Mouse (Mus musculus): ENCODE measurements around the gene Zfp398.

Zfp398 gene

DNA sequence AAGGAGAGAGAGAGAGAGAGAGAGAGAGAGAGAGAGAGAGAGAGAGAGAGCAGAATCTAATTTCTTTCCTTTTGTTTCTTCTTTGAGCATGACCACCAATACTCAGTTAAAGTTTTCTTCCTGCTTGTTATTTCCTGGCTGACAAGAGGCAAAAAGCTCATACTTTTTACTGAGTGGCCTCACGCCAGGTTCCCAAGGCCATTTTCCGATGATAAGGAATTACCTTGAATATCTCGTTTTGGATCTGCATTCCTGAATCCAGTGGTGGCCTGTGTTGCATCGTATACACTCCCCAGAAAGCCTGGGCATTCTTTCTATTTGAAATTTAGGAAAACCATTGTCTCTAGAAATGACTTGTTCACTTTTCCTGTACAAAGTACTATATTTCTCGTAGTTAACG is 64.0 kb downstream of the Zfp398 start:
- no peak for DNase-seq (ENCODE audit: low read depth, low spot score)

DNA sequence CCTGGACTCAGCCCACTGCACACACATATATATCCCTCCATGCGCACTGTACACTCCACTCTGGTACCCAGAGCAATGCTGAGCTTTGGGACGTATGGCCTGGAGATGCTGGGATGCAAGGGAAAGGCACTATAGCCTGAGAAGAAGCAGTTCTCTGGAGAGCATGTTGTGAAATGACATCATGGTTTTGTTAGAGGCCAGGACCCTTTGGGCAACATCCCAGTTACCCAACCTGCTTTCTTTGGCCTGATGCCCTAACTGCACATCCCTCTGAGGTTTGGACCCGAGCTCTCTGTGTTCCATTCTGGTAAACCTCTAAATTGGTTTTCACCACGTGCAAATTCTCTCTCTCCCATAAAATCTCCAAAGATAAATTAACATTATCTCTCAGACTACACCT is 68.1 kb downstream of the Zfp398 start:
- DNase-seq (ENCODE audit: low read depth, low spot score), result no peak

DNA sequence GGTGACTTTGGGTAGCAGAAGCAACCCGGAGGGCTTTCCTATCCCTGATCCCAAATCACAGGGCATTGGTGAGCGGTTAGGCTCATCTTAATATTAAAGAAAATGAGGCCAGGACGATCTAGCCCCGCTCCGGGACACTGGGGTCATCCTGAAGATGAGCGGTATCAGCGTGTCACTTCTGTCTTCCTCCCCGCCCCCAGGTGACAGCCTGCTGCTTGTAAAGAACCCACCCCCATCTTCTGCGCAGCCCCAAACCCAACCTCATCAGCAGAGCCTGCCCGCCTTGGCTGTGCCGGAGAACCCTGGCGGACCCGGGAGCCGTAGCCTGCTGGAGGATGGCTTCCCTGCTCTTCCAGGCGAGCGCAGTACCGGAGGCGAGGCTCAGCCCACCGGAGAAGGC is 68.9 kb downstream of the Zfp398 start:
- no peak for DNase-seq (ENCODE audit: low read depth, low spot score)

DNA sequence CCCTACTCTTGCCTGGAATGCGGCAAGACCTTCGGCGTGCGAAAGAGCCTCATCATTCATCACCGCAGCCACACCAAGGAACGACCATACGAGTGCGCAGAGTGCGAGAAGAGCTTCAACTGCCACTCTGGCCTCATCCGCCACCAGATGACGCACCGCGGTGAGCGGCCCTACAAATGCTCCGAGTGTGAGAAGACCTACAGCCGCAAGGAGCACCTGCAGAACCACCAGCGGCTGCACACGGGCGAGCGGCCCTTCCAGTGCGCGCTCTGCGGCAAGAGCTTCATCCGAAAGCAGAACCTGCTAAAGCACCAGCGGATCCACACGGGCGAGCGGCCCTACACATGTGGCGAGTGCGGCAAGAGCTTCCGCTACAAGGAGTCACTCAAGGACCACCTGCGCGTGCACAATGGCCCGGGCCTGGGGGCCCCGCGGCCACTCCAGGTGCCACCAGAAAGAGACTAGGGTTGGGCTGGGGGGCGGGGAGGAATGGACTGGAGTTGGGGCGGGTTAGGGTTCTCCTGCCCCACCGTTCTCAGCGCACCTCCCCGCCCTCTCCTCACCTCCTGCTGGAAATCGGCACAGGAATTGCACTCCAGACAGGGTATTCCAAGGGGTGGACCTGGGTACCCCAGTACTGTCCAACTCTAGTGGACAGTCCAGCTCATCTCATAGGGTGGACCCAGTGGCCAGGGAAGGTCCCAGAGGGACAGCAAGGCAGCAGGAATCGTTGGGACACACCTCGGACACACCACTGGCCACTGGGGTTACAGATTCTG is 69.6 kb downstream of the Zfp398 start:
- DNase-seq (ENCODE audit: low read depth, low spot score), result no peak

DNA sequence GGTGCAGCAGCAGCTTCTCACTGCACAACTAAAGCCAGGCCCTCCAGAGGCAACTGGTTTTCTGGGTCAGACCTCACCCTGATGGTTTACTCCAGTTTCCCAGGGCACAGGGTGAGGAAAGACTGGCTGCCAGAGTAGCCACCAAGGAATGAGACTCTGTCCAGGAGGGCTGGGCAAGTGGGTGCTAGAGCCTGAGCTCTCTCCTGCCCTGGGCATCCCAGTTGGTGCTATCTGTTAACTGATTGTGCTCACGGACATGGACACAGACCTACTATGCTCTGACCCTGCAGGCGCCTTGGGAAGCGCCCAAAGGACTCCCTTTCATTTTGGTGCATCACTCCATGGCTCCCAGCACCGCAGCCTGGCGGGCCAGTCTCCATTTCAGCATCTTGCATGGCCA is 70.9 kb downstream of the Zfp398 start:
- no peak for DNase-seq (ENCODE audit: low read depth, low spot score)

DNA sequence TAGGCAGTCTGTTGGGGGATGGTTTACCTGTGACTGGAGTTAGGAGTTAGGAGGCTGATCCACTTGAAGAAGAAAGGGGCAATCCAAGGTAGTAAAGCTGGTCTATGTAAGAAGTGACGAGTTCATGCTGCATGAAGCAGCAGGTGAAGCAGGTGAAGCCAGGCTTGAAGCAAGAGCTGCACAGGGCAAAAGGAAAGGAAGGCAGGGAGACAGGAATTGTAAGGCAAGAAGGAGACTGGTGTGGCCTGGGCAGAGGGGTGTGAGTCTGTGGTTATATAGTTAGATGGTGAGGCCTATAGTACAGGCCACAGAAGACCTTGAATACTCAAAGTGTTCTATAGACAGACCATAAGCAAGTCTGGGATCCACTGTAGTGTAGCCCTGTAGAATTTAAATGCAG is 73.5 kb downstream of the Zfp398 start:
- DNase-seq (ENCODE audit: low read depth, low spot score), result no peak

DNA sequence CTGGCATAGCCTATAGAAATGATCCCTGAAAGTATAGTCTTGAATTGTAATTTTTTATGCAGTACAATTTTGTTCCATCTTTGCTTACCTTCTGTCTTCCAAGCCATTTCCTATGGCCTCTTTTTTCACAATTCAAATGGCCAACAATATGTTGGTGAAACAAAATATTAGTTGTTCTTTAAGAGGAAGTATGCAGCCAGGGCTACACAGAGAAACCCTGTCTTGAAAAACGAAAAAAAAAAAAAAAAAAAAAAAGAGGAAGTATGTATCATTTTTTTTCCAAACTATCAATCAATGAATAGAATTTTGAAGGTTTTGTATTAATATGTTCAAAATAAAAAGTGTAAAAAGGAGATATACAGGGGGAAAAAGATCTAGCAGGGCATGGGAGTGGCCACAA is 76.2 kb downstream of the Zfp398 start:
- DNase-seq (ENCODE audit: low read depth, low spot score), result no peak

DNA sequence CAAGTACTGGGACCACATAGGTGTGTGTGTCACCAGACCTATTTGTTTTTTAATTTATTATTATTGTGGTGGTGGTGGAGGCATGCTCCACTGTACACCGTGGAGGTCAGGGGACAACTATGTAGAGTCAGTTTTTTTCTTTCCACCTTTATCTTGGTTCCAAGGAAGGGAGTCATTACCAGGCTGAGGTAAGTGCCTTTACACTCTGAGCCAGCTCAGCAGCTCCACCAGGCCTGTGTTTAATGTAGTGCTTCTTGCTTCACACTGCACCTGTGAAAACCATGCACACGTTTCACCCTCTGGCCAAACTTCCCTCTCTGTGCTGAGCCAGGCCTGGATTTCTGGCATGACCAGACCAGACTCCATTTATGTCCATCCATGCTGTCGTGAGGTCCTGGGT is 77.5 kb downstream of the Zfp398 start:
- DNase-seq (ENCODE audit: low read depth, low spot score), result no peak

DNA sequence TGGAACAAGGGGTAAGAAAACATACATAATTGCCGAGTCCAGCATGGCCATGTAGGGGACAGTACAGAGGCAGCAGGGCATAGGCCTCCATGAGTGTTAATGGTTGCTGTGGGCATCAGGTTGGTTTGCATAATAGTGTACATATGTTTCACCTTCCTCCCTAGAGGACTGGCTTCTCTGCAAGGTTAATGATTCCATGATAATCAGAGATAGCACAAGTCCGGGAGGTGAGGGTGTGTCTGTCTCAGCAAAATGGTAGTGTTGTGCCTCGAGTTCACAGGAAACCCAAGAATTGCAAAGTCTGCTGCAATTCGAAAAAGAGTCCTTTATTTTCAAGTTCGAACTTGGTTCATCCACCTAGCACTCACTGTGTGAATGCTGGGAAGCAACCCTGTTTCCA is 81.6 kb downstream of the Zfp398 start:
- DNase-seq (ENCODE audit: low read depth, low spot score), result no peak

DNA sequence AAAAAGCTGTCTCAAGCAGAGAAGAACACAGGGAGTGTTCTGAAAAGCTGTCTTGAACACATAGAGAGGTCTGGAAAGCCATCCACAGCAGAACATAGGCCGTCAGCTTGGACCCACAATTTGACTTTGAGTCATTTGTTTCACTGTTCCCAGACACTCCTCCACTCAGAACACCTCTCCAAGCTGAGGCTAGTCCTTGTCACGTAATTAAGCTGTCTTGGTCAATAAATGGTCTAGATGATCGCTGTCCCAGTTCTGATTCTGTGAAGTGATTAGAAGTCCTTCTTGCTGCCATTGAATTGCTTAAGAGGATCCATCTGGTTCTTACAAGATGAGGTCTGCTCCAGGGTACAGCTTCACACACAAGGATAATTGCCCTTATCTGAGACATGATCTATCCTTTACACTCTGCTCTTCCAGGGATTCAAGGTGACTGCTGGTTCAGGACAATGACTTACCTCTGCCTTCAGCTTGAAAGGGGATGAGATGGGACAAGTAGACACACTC is 83.4 kb downstream of the Zfp398 start:
- no peak for DNase-seq (ENCODE audit: low read depth, low spot score)

DNA sequence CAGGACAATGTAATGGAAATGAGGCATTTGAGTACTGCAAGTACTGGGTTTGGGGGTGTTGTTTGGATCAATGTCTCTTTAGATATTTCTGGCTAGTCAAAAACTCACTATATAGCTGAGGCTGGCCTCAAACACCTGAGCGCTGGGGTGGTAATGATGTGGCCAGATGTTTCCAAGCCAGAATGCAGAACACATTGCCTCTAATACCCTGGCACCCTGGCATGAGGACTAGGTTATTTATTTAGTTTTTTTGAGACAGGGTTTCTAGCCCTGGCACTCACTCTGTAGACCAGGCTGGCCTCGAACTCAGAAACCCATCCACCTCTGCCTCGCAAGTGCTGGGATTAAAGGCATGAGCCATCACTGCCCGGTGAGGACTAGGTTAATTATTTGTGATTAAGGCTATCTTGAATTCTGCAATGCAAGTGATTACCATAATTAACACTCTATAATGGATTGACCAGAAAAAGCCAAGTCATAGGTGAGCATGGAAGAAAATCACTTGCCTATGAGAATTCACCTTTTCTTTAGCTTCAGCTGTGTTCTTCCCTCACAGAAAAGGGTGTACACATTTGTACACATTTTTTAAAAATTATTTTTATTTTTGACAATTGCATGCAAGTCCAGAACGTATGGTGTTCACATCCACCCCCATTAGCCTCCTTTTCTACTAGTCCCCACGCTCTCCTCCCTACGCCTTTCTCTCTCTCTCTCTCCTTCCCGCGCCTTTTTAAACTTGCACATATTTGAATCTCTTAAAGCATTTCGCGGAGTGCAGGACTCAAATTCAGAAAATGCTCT is 84.4 kb downstream of the Zfp398 start:
- no peak for DNase-seq (ENCODE audit: low read depth, low spot score)

DNA sequence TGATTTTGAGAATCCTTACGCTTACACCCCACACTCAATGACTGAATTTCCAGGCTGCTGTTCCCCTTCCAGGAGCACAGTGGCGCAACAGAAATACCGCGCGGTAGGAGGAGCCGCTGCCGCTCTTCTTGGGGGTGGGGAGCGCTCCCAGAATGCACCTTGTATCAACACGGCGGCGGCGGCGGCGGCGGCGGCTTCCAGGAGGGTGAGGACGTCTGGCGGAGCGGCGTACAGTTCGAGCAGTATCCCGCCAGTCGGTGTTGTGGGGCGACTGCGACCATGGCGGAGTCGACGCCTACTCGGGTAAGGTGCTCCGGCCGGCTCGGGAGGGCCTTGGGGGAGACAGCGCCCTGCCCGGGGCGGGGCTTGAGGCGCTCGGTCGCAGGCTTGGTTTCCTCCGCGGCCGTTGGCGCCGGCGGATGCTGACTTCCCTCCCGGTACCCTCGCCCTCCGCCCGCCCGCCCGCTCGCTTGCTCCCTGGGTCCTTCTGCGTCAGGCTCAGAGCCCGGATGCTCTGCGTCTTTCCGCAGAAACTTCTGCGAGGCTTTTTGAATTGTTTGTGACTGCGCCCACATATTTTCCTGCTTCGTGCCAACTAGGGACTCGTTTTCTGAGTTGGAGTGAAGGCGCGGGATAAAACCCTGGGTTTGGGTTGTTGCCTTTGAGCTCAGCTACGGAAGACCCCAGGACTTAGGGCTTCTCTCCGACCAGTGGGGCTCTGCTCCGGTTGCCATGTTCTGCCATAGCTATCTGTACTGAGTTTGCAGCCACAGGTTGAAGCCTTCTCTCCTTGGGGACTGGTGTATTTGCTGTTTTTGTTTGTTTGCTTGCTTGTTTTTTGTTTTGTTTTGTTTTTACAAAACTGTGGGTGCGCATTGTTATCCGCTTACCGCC is 85.2 kb downstream of the Zfp398 start, which contains the start of gene Zfp212:
Gene Zfp212, plus strand, starts transcription at position 30 of the 894 bp plus-strand sequence.
- peak; percentile 68 for DNase-seq (ENCODE audit: low read depth, low spot score)
